Mouse (Mus musculus): ENCODE measurements around the gene Cela3a.
"Not testable (repeated sequence)": the region's sequence is repeated elsewhere in the genome, so short reads cannot be mapped to it uniquely, and the experiment has no call there.

Cela3a gene

GRCm38 (mm10) chr4:137412185-137412709, 2.7 kb upstream of the Cela3a start:
- not testable (repeated sequence) for DNase-seq

DNA sequence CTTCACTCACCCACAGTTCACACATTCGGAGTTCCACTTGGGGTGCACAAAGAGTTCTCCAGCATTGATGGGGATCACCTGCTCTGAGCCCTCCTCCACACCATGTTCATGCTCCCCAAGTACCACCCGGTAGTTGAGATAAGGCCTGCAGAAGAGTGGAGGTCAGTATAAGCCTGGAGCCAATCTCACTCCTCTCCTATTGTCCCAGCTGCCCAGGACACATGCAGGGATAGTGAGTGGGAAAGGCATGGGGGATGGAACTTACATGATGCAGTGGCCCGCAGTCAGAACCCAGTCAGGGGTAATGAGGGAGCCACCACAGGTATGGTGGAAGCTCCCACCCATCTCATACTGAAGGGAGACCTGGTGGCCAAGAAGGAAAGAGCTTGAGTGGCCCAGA, 4.0 kb downstream of the Cela3a start:
- no peak for DNase-seq

DNA sequence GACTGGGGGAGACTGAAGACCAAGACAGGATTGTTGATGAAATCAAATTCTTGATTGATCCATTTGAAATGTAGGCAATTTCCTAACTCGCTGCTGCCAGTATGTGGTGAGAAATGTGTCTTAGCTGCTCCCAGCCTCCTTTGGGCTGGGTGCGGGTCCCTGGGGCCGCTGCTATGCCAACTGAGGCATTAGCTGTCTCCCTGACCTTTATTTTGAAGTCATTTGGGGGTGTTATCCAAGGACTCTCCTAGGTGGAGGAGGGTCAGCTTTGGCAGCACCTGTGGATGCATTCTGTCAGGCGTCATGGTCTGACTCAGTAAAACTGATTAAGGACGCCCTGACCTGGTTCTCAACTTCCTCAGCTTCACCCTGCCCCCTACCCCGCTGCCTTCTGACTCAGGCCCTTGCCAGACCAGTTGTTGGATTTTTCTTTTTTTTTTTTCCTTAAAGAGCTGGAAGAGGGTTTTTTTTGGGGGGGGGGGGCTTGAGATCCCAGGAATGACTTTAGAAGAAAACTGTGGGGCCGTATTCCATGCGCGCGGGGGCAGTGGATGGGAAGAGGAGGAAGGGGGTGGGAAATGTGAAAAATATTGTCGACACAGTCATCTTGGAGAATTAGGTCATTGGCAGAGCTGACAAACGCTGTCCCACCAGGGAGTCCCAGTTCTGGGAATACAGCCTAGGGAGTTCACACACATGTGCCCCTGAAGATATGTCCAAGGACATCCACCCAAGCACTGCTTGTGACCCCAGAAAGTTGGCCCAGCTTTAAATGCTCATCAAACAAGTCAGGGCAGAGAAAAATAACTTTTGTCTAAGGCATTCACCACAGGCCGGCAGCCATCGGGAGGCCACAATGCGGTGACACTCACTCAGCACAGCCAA, 12.7 kb downstream of the Cela3a start:
- DNase-seq = peak; percentile 68 to 71

DNA sequence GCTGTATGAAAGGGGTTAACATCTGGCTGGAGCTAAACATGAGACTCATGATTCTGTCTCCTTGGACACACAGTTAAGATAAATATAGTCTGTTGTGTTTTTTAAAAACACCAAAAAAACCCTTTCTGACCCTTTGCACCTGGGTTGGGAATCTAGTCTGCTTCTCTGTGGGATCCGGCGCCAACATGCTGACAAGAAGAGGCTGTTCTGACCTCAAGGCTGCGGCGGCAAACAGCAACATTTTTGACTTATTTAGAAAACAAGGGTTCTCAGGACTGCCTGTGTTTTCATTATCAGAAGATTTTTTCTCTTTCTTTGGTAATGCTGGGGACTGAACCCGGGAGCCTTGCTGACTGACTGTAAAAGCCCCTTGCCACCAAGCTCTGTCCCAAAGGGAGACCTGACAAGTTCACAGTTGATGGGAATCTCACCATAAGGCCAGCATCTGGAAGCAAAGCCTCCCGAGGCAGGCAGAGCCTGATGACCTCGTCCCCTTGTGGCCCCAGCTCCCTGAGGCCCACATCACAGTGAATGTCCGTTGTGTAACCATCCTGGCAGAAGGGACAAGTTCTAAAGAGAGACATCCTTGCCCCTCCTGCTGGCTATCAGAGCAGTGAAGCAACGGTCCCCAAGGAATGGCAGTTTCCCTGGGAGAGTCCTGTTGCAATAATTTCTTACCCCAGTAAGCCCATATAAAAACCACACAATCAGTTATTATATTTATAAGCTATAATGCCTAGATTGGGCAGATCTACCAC, 16.0 kb downstream of the Cela3a start:
- DNase-seq = no peak

GRCm38 (mm10) chr4:137392874-137393273, 16.7 kb downstream of the Cela3a start:
- DNase-seq = no peak

GRCm38 (mm10) chr4:137391287-137391686, 18.3 kb downstream of the Cela3a start:
- no peak for DNase-seq

GRCm38 (mm10) chr4:137390196-137390595, 19.4 kb downstream of the Cela3a start:
- DNase-seq = peak; percentile 42 to 44

- DNase-seq = peak in 1 of 2 experiments; percentile 27
These were observed 20.6 kb downstream of the Cela3a start for GRCm38 (mm10) chr4:137388983-137389382.

DNA sequence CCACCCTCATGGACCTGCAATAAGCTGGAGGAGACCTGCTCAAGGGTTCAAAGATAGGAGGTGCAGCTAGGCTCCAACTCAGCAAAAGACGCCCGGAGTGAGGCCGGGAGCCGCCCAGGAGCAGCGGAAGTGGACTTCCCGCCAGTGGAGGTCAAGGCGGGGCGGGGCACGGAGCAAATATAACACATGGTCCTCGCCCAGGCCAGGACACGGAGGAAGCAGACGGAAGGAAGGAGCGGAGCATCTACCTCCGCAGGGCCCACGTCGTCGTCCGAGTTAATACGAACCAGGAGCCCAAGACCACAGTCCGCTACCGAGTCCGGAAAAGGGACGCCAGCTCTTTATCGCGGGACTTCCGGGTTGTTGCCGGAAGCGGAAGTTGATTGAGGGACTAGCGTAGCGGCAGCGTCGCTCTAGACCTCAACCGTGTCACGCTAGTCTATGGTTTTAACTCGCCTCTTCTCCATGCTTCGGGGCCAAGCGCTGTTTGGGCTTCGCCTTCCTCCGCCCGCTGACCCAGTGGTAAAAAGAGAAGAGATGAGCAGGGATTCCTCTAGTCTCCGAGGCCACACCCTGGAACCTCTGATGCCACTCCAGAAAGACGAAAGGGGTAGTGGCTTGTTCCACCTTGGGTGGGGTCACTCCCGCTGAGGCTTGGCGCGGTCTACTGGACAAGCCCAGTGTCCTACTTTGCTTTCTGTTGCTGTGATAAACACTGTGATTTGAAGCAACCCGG, 21.4 kb downstream of the Cela3a start:
- peak; percentile 83 to 86 for DNase-seq

DNA sequence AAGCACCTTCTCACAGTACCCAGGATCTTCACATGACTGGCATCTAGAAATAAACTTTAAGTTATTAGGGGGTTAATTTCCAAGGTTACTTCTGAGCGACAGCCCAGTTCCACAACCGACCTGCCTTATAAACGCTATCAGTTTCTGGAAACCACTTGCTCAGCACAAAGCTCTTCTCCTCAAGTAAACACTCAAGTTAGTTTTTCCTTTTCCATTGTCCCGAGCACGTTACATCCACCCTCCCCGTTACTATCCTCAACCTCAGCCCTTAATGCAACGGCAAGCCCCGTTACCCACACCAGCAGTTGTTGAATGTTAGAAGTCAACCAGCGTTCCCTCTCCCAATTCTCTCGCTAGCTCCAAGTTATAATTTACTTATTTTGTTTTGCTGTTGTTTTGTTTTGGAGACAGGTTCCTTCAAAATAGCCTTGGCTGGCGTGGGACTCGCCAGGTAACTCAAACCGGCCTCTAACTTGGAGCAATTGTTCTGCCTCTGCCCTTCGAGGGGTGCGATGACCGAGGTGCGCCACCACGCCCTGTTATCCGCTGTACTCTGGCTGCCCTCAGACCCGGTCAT, 22.0 kb downstream of the Cela3a start:
- no peak for DNase-seq

DNA sequence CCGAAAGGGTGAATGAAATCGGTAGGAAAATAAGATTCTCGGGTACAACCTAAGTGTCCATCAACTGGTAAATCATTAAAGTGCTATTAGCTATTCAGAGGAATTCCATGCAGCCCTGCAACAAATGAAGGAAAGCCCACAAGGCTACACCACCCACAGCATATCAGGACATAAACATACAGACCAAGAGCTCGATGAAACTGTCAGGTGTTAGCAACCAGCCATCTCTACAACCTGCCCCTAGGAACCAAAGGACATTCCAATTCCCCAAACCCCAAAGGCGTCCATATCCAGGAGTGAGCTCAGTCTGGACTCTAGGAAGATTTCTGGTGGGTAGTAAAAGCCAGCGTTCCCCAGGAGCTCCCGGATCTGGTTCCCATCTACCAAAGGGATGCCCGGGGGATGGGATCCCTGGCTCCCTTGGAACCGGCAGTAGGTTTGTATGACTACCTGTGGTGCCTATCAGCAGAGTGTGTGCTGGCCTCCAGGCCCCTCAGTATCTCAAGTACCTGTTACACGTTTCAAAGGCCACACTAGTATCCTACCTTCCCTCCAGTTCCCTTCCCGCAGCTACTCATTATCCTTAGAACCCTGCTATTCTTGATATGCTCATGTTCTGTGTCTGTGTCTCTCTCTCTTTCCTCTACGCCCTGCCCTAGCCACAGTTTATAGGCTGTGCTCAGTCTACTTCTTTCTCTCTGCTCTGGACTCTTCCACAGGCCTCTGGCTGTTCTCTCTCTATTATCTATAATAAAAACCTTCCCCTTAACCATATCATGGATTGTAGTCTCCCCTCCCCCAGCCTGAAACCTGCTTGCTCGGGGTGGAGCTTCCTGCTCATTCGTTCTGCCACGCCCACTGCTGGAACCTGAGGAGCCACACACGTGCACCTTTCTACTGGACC, 28.6 kb downstream of the Cela3a start:
- no peak for DNase-seq

DNA sequence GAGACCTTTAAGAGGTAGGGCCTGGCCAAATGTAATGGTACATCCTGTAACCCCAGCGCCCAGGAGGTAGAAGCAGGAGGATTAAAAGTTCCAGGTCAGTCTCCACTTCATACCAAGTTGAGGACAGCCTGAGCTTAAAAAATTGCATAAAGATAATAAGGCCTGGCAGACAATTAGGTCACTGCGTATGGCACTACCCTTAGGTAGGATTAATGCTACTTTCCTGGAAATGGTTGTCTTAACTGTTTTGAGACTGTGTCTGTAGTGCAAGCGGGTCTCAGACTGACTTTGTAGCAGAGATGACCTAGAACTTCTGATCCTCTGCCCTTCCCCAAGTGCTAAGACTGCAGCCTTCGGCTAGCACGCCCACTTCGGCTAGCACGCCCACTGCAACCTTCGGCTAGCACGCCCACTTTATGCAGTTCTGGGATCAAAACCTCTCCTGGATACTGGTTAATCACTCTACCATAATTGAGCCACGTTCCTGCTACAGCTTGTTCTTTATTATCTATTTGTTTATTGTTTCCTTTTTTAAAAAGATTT, 29.8 kb downstream of the Cela3a start:
- no peak for DNase-seq

DNA sequence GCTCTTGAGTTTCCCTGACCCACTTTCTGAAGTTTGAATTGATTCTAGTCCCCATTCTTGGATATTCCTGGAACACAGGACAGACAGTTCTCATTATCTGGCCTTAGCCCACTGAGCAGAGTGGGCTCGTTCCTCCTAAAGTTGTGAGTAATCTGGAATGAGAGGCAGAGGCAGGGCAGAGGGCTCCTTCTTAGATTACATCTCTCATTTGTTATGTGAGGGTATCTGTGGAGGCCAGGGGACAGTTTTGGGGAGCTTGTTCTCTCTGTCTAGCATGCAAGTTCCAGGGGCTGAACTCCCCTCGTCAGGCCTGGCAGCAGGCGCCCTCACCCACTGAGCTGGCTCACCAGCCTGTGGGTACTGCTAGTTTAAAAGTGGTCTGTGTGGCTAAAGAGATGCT, 30.5 kb downstream of the Cela3a start:
- no peak for DNase-seq

DNA sequence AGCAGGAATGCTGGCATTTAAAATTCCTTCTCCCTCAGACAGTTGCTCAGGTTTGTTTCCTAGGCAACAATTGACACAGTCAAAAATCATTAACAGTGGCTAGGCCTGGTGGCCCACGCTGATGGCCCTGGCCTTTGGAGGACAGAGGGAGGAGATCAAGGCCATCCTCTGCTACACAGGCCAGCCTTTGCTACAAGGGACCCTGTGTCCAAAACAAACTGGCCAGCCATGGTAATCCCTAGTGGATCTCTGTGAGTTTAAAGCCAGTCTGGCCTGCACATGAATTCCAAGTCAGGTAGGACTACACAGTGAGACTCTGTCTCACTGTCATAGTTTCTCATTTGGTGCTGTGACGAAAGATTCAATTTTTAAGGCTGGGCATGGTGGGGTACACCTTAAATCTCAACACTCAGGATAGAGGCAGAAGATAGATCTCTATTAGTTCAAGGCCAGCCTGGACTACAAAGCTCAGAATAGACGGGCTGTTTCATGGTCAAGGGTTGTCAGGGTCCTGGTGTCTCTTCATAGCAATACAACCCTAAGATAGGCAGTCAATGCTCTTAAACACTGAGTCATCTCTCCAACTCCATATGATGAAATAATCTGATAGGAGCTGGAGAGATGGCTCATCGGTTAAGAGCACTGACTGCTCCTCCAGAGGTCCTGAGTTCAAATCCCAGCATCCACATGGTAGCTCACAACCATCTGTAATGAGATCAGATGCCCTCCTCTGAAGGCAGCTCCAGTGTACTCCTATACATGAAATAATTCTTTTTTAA, 31.9 kb downstream of the Cela3a start:
- no peak for DNase-seq

GRCm38 (mm10) chr4:137376778-137377177, 32.8 kb downstream of the Cela3a start:
- DNase-seq = no peak

DNA sequence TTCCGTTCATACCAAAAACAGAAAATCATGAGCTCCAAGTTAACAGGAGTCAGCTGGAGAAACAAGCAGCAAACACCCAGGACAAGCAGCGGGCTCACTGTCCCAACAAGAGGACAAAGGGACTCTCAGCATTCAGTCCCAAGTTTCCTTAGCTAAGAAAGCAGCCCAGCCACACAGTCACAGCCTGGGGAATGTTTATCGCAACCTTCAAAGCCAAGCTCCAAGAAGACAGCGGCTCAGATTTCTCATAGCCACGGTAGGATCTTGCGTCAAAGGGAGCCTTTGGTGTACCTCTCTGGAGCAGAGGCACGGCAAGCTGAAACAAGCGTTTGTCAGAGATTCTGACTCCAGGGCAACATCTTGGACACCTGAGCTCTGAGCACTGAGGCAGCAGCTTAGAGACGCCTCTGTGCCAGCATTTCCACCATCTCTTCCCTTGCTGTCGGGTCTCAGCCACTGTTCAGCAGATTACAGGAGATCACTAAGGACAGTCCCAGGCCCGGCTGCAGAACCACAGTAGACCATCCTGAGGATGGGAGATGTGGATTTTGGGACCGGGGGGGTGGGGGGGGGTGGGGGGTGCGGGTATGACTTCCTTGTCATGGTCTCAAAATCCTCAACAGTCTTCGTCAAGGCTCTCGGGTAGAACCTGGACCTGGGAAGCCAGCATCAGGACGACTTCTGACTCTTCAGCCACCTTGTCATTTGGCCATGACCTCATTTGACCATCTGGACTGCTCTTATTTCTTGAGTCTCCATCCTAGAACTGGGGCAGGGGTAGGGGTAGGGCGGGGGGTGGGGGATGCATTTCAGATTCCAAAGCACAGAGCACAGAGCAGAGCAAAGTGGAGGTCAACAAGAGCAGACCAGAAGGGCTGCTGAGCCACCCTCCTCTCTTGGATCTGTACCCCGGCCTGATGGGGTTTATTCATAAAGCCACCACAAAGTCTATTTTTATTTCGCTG, 34.0 kb downstream of the Cela3a start:
- peak in 1 of 2 experiments; percentile 47 for DNase-seq

- no peak for DNase-seq
These were observed 35.9 kb downstream of the Cela3a start for GRCm38 (mm10) chr4:137373711-137374110.

GRCm38 (mm10) chr4:137371596-137372523, 37.7 kb downstream of the Cela3a start:
- no peak for DNase-seq
